In genomic region chr4:57954580-57954979, GRCm38 (mm10) we compare ENCODE assay signal across 9 mouse cellular contexts. TPM values are rescaled to one million over a fixed set of nuclear protein-coding genes. Genes with fewer than 3 reads are reported as not detected.
DNase-seq lines count a peak whose midpoint lies in the region; ATAC-seq and TF ChIP-seq lines count a peak whose summit lies in the region.
"Had no signal": no experiment of that assay in that cellular context is flagged by ENCODE, and none has a peak within 500 bp of the region (broad histone marks: within the 10 kb centered on the region; RNA-seq: fewer than 3 reads in every experiment).

No protein-coding gene starts in this region.

- ATAC-seq in kidney, embryonic 15.5 days (replicated peaks; ENCODE audit: low FRiP score): no peak
- no peak for ATAC-seq in intestine, postnatal 0 days
- ATAC-seq in neural tube, embryonic 13.5 days (ENCODE audit: low read depth): no peak

- WGBS in kidney, embryonic 15.5 days: 74% methylated on average over 6 of the region's 6 CpGs
- 86% methylated on average over 6 of the region's 6 CpGs for WGBS in embryonic facial prominence, embryonic 10.5 days
- WGBS in intestine, postnatal 0 days: 37% methylated on average over 6 of the region's 6 CpGs
- 79% methylated on average over 6 of the region's 6 CpGs for WGBS in neural tube, embryonic 13.5 days

- peaks cover 3% of the 10 kb centered on the region; the same call in 1 of the 2 replicates for H3K27me3 ChIP-seq in kidney, embryonic 15.5 days
- H3K27me3 ChIP-seq in embryonic facial prominence, embryonic 10.5 days (replicated peaks; ENCODE audit: low read depth, poor library complexity, severe bottlenecking): 0 out of 2 replicates have a peak, but pooled peaks cover 5% of the 10 kb centered on the region
- no peaks in the 10 kb centered on the region for H3K27me3 ChIP-seq in intestine, postnatal 0 days (replicated peaks; ENCODE audit: control insufficient read depth, insufficient read depth, low read length)
- H3K27me3 ChIP-seq in neural tube, embryonic 13.5 days: no peaks in the 10 kb centered on the region

- DNase-seq in kidney, adult 8-10 months: no peak
- no peak for DNase-seq in embryonic facial prominence, embryonic 10.5 days (ENCODE audit: low spot score)
- no peak for DNase-seq in cerebellum, adult 11 months
- DNase-seq in gastrocnemius, postnatal 4 days (ENCODE audit: low spot score in 2 of 2): no peak
- no peak for DNase-seq in retina, postnatal 1 day
- DNase-seq: adrenal gland, postnatal 25 days had no signal

- H3K9me3 ChIP-seq in kidney, embryonic 15.5 days (replicated peaks): no peaks in the 10 kb centered on the region
- H3K9me3 ChIP-seq in embryonic facial prominence, embryonic 10.5 days: peaks cover 10% of the 10 kb centered on the region; the same call in 1 of the 2 replicates
- no peaks in the 10 kb centered on the region for H3K9me3 ChIP-seq in intestine, postnatal 0 days (ENCODE audit: control insufficient read depth)
- no peaks in the 10 kb centered on the region for H3K9me3 ChIP-seq in neural tube, embryonic 13.5 days

- peaks cover 34% of the 10 kb centered on the region for H3K36me3 ChIP-seq in kidney, embryonic 15.5 days
- peaks cover 48% of the 10 kb centered on the region for H3K36me3 ChIP-seq in embryonic facial prominence, embryonic 10.5 days (replicated peaks)
- peaks cover 25% of the 10 kb centered on the region for H3K36me3 ChIP-seq in intestine, postnatal 0 days (ENCODE audit: control insufficient read depth, insufficient read depth)
- peaks cover 26% of the 10 kb centered on the region for H3K36me3 ChIP-seq in neural tube, embryonic 13.5 days

- peaks cover 42% of the 10 kb centered on the region for H3K4me1 ChIP-seq in kidney, embryonic 15.5 days
- peaks cover 33% of the 10 kb centered on the region for H3K4me1 ChIP-seq in embryonic facial prominence, embryonic 10.5 days
- peaks cover 28% of the 10 kb centered on the region for H3K4me1 ChIP-seq in intestine, postnatal 0 days (replicated peaks; ENCODE audit: control insufficient read depth, insufficient read depth, low read length)
- peaks cover 34% of the 10 kb centered on the region for H3K4me1 ChIP-seq in neural tube, embryonic 13.5 days (replicated peaks)

- no peak overlapping the region for H3K9ac ChIP-seq in kidney, embryonic 15.5 days
- H3K9ac ChIP-seq in intestine, postnatal 0 days (ENCODE audit: low read depth, low read length): peak overlapping the region; percentile 71; the same call in 1 of the 2 replicates
- H3K9ac ChIP-seq in neural tube, embryonic 13.5 days: no peak overlapping the region

- no peak overlapping the region for H3K27ac ChIP-seq in kidney, embryonic 15.5 days
- no peak overlapping the region for H3K27ac ChIP-seq in embryonic facial prominence, embryonic 10.5 days (replicated peaks)
- peak overlapping the region; percentile 97 for H3K27ac ChIP-seq in intestine, postnatal 0 days (ENCODE audit: low read depth, low read length)
- H3K27ac ChIP-seq in neural tube, embryonic 13.5 days (replicated peaks): no peak overlapping the region

- TF ChIP-seq CTCF in intestine, postnatal 0 days (IDR thresholded peaks at IDR 0.05; ENCODE audit: low read depth): no peak

- H3K4me2 ChIP-seq in kidney, embryonic 15.5 days: peak overlapping the region; percentile 73
- H3K4me2 ChIP-seq in intestine, postnatal 0 days (replicated peaks; ENCODE audit: low read depth): peak overlapping the region; percentile 80
- H3K4me2 ChIP-seq in neural tube, embryonic 13.5 days: peak overlapping the region; percentile 76

- peak overlapping the region; percentile 93 for H3K4me3 ChIP-seq in kidney, embryonic 15.5 days (replicated peaks)
- peak overlapping the region; percentile 89 for H3K4me3 ChIP-seq in embryonic facial prominence, embryonic 10.5 days
- peak overlapping the region; percentile 94 for H3K4me3 ChIP-seq in intestine, postnatal 0 days (ENCODE audit: low read depth, low read length)
- H3K4me3 ChIP-seq in neural tube, embryonic 13.5 days: peak overlapping the region; percentile 91

RNA-seq across cellular contexts. Expression of gene Txn1, which starts 1.6 kb away (rescaled TPM):
- polyA plus RNA-seq in kidney, embryonic 15.5 days (2015; fragmentation: Nextera tagmentation; extraction: Ambion mirVana): 476 and 514 TPM in 2 replicates
- 405 and 415 TPM in 2 replicates for polyA plus RNA-seq in embryonic facial prominence, embryonic 10.5 days (2016; fragmentation: Nextera tagmentation; extraction: Ambion mirVana)
- 702 and 713 TPM in 2 replicates for polyA plus RNA-seq in intestine, postnatal 0 days (2015; fragmentation: Nextera tagmentation; extraction: Ambion mirVana)
- 295 and 303 TPM in 2 replicates for polyA plus RNA-seq in neural tube, embryonic 13.5 days (2015; fragmentation: Nextera tagmentation; extraction: Ambion mirVana)
- 100 to 1,000 TPM; 171 to 179 TPM for total RNA-seq in gastrocnemius, postnatal 4 days (2021)

RNA-seq across cellular contexts. Expression of gene D630039A03Rik, which starts 38.5 kb away (rescaled TPM):
- polyA plus RNA-seq in kidney, embryonic 15.5 days (2015; fragmentation: Nextera tagmentation; extraction: Ambion mirVana): 1.2 and 1.6 TPM in 2 replicates
- 0.11 TPM in 1 of 2 replicates, not detected in the other for polyA plus RNA-seq in embryonic facial prominence, embryonic 10.5 days (2016; fragmentation: Nextera tagmentation; extraction: Ambion mirVana)
- polyA plus RNA-seq in intestine, postnatal 0 days (2015; fragmentation: Nextera tagmentation; extraction: Ambion mirVana): 6.6 and 7.0 TPM in 2 replicates
- 0.23 and 0.35 TPM in 2 replicates for polyA plus RNA-seq in neural tube, embryonic 13.5 days (2015; fragmentation: Nextera tagmentation; extraction: Ambion mirVana)
- total RNA-seq in gastrocnemius, postnatal 4 days (2021): not detected

RNA-seq across cellular contexts. Expression of gene Txndc8, which starts 54.3 kb away (rescaled TPM):
- polyA plus RNA-seq in kidney, embryonic 15.5 days (2015; fragmentation: Nextera tagmentation; extraction: Ambion mirVana): not detected in 2 replicates
- polyA plus RNA-seq in embryonic facial prominence, embryonic 10.5 days (2016; fragmentation: Nextera tagmentation; extraction: Ambion mirVana): not detected in 2 replicates
- not detected in 2 replicates for polyA plus RNA-seq in intestine, postnatal 0 days (2015; fragmentation: Nextera tagmentation; extraction: Ambion mirVana)
- not detected in 2 replicates for polyA plus RNA-seq in neural tube, embryonic 13.5 days (2015; fragmentation: Nextera tagmentation; extraction: Ambion mirVana)
- not detected for total RNA-seq in gastrocnemius, postnatal 4 days (2021)
- total RNA-seq: adrenal gland, postnatal 25 days had no signal
